ENCODE assay signal across 8 mouse cellular contexts in genomic region chr15:86405527-86405926, GRCm38 (mm10).
DNase-seq lines count a peak whose midpoint lies in the region; ATAC-seq and TF ChIP-seq lines count a peak whose summit lies in the region.

No protein-coding gene starts in this region.

- intact Hi-C loops in heart, postnatal 25 days (cut with DNase I): loop anchor here (2.0 kb wide), 1 partner anchor 165 kb away; no protein-coding TSS in a partner anchor

- ATAC-seq in megakaryocyte-erythroid progenitor cell, adult 5-6 weeks (replicated peaks; ENCODE audit: low FRiP score, low TSS enrichment, poor library complexity, severe bottlenecking): peak; percentile 77

- no peaks in the 10 kb centered on the region for H3K4me1 ChIP-seq in embryonic fibroblast, embryonic 13.5 days (ENCODE audit: control insufficient read depth, insufficient read depth, low read length)

- H3K4me3 ChIP-seq in embryonic fibroblast, embryonic 13.5 days (ENCODE audit: insufficient read depth, low read length): no peak overlapping the region

- peak; percentile 43 to 72 for DNase-seq in heart, adult 18-20 months
- no peak for DNase-seq in heart, postnatal 25 days (ENCODE audit: low spot score)
- DNase-seq in CD4-positive, CD25-positive, alpha-beta regulatory T cell, adult 2 months (ENCODE audit: low read depth, low spot score): peak; percentile 82
- peak; percentile 15 to 35 for DNase-seq in adrenal gland, postnatal 4 days (ENCODE audit: low spot score in 2 of 2)
- peak; percentile 61 to 67 for DNase-seq in kidney, postnatal 25 days
- DNase-seq in spleen, postnatal 36 days (ENCODE audit: low spot score in 2 of 2): peak; percentile 22 to 34

- TF ChIP-seq POLR2A in embryonic fibroblast, embryonic 13.5 days (IDR thresholded peaks at IDR 0.05; ENCODE audit: low read depth, low read length): no peak

- no peak overlapping the region for H3K27ac ChIP-seq in embryonic fibroblast, embryonic 13.5 days (ENCODE audit: insufficient read depth, low read length)

- TF ChIP-seq CTCF in embryonic fibroblast, embryonic 13.5 days (IDR thresholded peaks at IDR 0.05; ENCODE audit: borderline replicate concordance, insufficient read depth, low read length): peak; percentile 89
